19 mouse cellular contexts compared by ENCODE assay signal in the genomic region with DNA sequence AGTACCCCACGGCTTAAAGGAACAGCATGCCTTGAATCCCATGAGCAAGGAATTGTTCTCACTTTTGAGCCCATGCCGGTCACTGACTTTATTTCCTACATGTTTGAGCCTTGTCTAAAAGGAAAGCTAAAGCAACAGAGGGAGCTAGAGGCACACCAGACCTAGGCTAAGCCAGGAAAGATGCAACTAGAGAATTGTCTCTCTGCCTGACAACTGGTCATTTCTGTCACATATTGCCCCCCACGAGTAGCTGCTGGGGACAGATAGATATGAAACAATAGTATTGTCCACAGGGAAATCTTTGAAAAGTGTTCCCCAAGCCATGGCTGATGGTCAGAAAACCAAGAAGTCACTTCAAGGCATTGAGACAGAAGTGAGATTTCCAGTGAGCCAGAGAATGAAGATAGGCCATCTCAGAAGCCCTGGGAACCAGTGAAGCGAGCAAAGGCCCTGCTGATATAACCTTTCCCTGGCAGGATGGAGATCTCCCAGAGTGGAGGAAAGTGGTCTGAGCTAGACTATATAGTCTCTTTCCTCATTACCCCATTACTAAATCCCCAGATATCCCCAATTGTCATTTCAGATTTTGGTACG. TPM values are rescaled to one million over a fixed set of nuclear protein-coding genes. Genes with fewer than 3 reads are reported as not detected.
DNase-seq lines count a peak whose midpoint lies in the region; ATAC-seq and TF ChIP-seq lines count a peak whose summit lies in the region.
"Had no signal": no experiment of that assay in that cellular context is flagged by ENCODE, and none has a peak within 500 bp of the region (broad histone marks: within the 10 kb centered on the region; RNA-seq: fewer than 3 reads in every experiment).

No protein-coding gene starts in this region.

- ATAC-seq in kidney, postnatal 0 days (replicated peaks; ENCODE audit: low FRiP score, low read depth): no peak
- no peak for ATAC-seq in kidney, embryonic 16.5 days (ENCODE audit: low FRiP score, low TSS enrichment)
- ATAC-seq in midbrain, postnatal 0 days (ENCODE audit: low FRiP score): no peak
- no peak for ATAC-seq in midbrain, embryonic 13.5 days

- 66% methylated on average over 5 of the region's 5 CpGs for whole genome bisulfite sequencing in kidney, postnatal 0 days
- WGBS in kidney, embryonic 16.5 days: 57% methylated on average over 5 of the region's 5 CpGs
- 43% methylated on average over 5 of the region's 5 CpGs for WGBS in midbrain, postnatal 0 days
- 49% methylated on average over 5 of the region's 5 CpGs for WGBS in midbrain, embryonic 13.5 days

- no peak for DNase-seq in gastrocnemius, adult 2 months
- DNase-seq in gastrocnemius, adult 18-20 months (ENCODE audit: low spot score): no peak
- DNase-seq in kidney, postnatal 0 days (ENCODE audit: low spot score): peak; percentile 70
- no peak for DNase-seq in midbrain, postnatal 0 days (ENCODE audit: low spot score)
- no peak for DNase-seq in frontal cortex, postnatal 14 days (ENCODE audit: low spot score in 2 of 2)
- DNase-seq: adrenal gland, postnatal 14 days; gastrocnemius, postnatal 25 days; kidney, adult 9 months; thymus, postnatal 36 days had no signal

- no peak for TF ChIP-seq POLR2A in cortical plate, adult 2 months (IDR thresholded peaks at IDR 0.05; ENCODE audit: extremely low read depth, insufficient read depth, low read length)

- H3K27me3 ChIP-seq in kidney, postnatal 0 days (ENCODE audit: insufficient read depth, low read length): no peaks in the 10 kb centered on the region
- no peaks in the 10 kb centered on the region for H3K27me3 ChIP-seq in kidney, embryonic 16.5 days (ENCODE audit: insufficient read depth, low read length)
- H3K27me3 ChIP-seq in midbrain, postnatal 0 days (ENCODE audit: insufficient read depth, low read length): no peaks in the 10 kb centered on the region
- peaks cover 43% of the 10 kb centered on the region for H3K27me3 ChIP-seq in midbrain, embryonic 13.5 days
- H3K27me3 ChIP-seq: limb, embryonic 15.5 days; lung, embryonic 15.5 days had no signal

- no peaks in the 10 kb centered on the region for H3K9me3 ChIP-seq in kidney, postnatal 0 days (replicated peaks; ENCODE audit: low read length)
- no peaks in the 10 kb centered on the region for H3K9me3 ChIP-seq in kidney, embryonic 16.5 days (ENCODE audit: low read length)
- H3K9me3 ChIP-seq in midbrain, postnatal 0 days (ENCODE audit: low read length): no peaks in the 10 kb centered on the region
- no peaks in the 10 kb centered on the region for H3K9me3 ChIP-seq in midbrain, embryonic 13.5 days
- H3K9me3 ChIP-seq: embryonic facial prominence, embryonic 10.5 days; heart, embryonic 12.5 days; limb, embryonic 15.5 days; lung, embryonic 15.5 days had no signal

- no peaks in the 10 kb centered on the region for H3K36me3 ChIP-seq in kidney, postnatal 0 days (ENCODE audit: insufficient read depth, low read length)
- H3K36me3 ChIP-seq in kidney, embryonic 16.5 days (ENCODE audit: insufficient read depth, low read length): no peaks in the 10 kb centered on the region
- H3K36me3 ChIP-seq in midbrain, postnatal 0 days (ENCODE audit: insufficient read depth, low read length): no peaks in the 10 kb centered on the region
- no peaks in the 10 kb centered on the region for H3K36me3 ChIP-seq in midbrain, embryonic 13.5 days
- H3K36me3 ChIP-seq: embryonic facial prominence, embryonic 10.5 days; heart, embryonic 12.5 days; limb, embryonic 15.5 days; lung, embryonic 15.5 days had no signal

- H3K27ac ChIP-seq in gastrocnemius, adult 2 months: no peak overlapping the region
- H3K27ac ChIP-seq in kidney, postnatal 0 days: no peak overlapping the region
- H3K27ac ChIP-seq in kidney, embryonic 16.5 days (ENCODE audit: low read length): no peak overlapping the region
- 0 out of 2 replicates have a peak overlapping the region, but pooled peaks have one; percentile 26 for H3K27ac ChIP-seq in midbrain, postnatal 0 days (ENCODE audit: low read depth, low read length)
- no peak overlapping the region for H3K27ac ChIP-seq in midbrain, embryonic 13.5 days
- H3K27ac ChIP-seq in cortical plate, adult 2 months (ENCODE audit: insufficient read depth, low read length): no peak overlapping the region
- H3K27ac ChIP-seq: embryonic facial prominence, embryonic 10.5 days; limb, embryonic 15.5 days; lung, embryonic 15.5 days had no signal

- H3K4me2 ChIP-seq in kidney, postnatal 0 days (ENCODE audit: low read length): no peak overlapping the region
- H3K4me2 ChIP-seq in kidney, embryonic 16.5 days (replicated peaks; ENCODE audit: low read depth, low read length): no peak overlapping the region
- no peak overlapping the region for H3K4me2 ChIP-seq in midbrain, postnatal 0 days (ENCODE audit: low read depth, low read length, poor library complexity, severe bottlenecking)
- H3K4me2 ChIP-seq in midbrain, embryonic 13.5 days (replicated peaks): no peak overlapping the region
- H3K4me2 ChIP-seq: heart, embryonic 12.5 days; limb, embryonic 15.5 days; lung, embryonic 15.5 days had no signal

- intact Hi-C loops in gastrocnemius, adult 2 months (cut with DNase I): no loop called here

- no peak overlapping the region for H3K4me3 ChIP-seq in gastrocnemius, adult 2 months
- H3K4me3 ChIP-seq in kidney, postnatal 0 days (replicated peaks; ENCODE audit: low read depth, low read length): no peak overlapping the region
- no peak overlapping the region for H3K4me3 ChIP-seq in kidney, embryonic 16.5 days (ENCODE audit: low read length)
- H3K4me3 ChIP-seq in midbrain, postnatal 0 days (ENCODE audit: low read depth, low read length): no peak overlapping the region
- no peak overlapping the region for H3K4me3 ChIP-seq in midbrain, embryonic 13.5 days (replicated peaks)
- no peak overlapping the region for H3K4me3 ChIP-seq in cortical plate, adult 2 months (ENCODE audit: insufficient read depth, low read length)
- H3K4me3 ChIP-seq: embryonic facial prominence, embryonic 10.5 days; erythroblast, embryonic 14.5 days; heart, embryonic 12.5 days; limb, embryonic 15.5 days; lung, embryonic 15.5 days had no signal

- H3K9ac ChIP-seq in kidney, postnatal 0 days (ENCODE audit: low read depth, low read length): no peak overlapping the region
- H3K9ac ChIP-seq in kidney, embryonic 16.5 days (replicated peaks; ENCODE audit: low read length): no peak overlapping the region
- no peak overlapping the region for H3K9ac ChIP-seq in midbrain, postnatal 0 days (replicated peaks; ENCODE audit: low read length, poor library complexity, severe bottlenecking)
- H3K9ac ChIP-seq in midbrain, embryonic 13.5 days (replicated peaks): no peak overlapping the region
- H3K9ac ChIP-seq: heart, embryonic 12.5 days; limb, embryonic 15.5 days; lung, embryonic 15.5 days had no signal

- peak; percentile 35 for TF ChIP-seq CTCF in gastrocnemius, adult 2 months (IDR thresholded peaks at IDR 0.05)
- TF ChIP-seq CTCF in kidney, postnatal 0 days (IDR thresholded peaks at IDR 0.05; ENCODE audit: low read depth): peak; percentile 62
- TF ChIP-seq CTCF in midbrain, postnatal 0 days (IDR thresholded peaks at IDR 0.05): peak; percentile 75
- TF ChIP-seq CTCF in cortical plate, adult 2 months (IDR thresholded peaks at IDR 0.05; ENCODE audit: extremely low read depth, insufficient read depth, low read length): peak; percentile 35

- H3K4me1 ChIP-seq in kidney, postnatal 0 days (replicated peaks; ENCODE audit: insufficient read depth, low read length): 0 out of 2 replicates have a peak, but pooled peaks cover 7% of the 10 kb centered on the region
- peaks cover 21% of the 10 kb centered on the region for H3K4me1 ChIP-seq in kidney, embryonic 16.5 days (ENCODE audit: insufficient read depth, low read length)
- H3K4me1 ChIP-seq in midbrain, postnatal 0 days (ENCODE audit: insufficient read depth, low read length): peaks cover 14% of the 10 kb centered on the region; the same call in 1 of the 2 replicates
- peaks cover 46% of the 10 kb centered on the region for H3K4me1 ChIP-seq in midbrain, embryonic 13.5 days (replicated peaks)
- H3K4me1 ChIP-seq in cortical plate, adult 2 months (ENCODE audit: control insufficient read depth, insufficient read depth, low read length): no peaks in the 10 kb centered on the region; the same call in 1 of the 2 replicates

RNA-seq across cellular contexts. Expression of a gene that starts 54.7 kb away (rescaled TPM):
- total RNA-seq in gastrocnemius, adult 2 months (2021): under 1 TPM in 1 of 2 experiments, not detected in 1; 0.14 TPM
- total RNA-seq in gastrocnemius, adult 18-20 months (2021): under 1 TPM; 0.14 TPM
- polyA plus RNA-seq in kidney, postnatal 0 days (2015; fragmentation: Nextera tagmentation; extraction: Ambion mirVana): 0.84 and 0.89 TPM in 2 replicates
- 0.76 and 1.4 TPM in 2 replicates for polyA plus RNA-seq in kidney, embryonic 16.5 days (2015; fragmentation: Nextera tagmentation; extraction: Ambion mirVana)
- total RNA-seq in midbrain, postnatal 0 days (2014; rRNA removed): 0.66 and 1.1 TPM in 2 replicates
- polyA plus RNA-seq in midbrain, postnatal 0 days (2015; fragmentation: Nextera tagmentation; extraction: Ambion mirVana): 1.7 and 2.1 TPM in 2 replicates
- polyA plus RNA-seq in midbrain, embryonic 13.5 days (2015; fragmentation: Nextera tagmentation; extraction: Ambion mirVana): 0.57 and 1.1 TPM in 2 replicates
- 0.33 and 0.47 TPM in 2 replicates for polyA plus RNA-seq in cortical plate, adult 2 months (2012; rRNA removed)
- total RNA-seq: adrenal gland, postnatal 14 days; hematopoietic stem cell, adult 5-6 weeks; megakaryocyte, adult 5-6 weeks had no signal
- polyA plus RNA-seq: erythroblast, embryonic 14.5 days; lung, embryonic 15.5 days had no signal
